Mouse (Mus musculus) liver, embryonic 11.5 days (tissue): ENCODE measurements around the gene Cyp4f40. TPM values are rescaled to one million over a fixed set of nuclear protein-coding genes. Genes with fewer than 3 reads are reported as not detected.

Experiments
- polyA plus RNA-seq: library from polyadenylated mRNA; unstranded; fragments of >200 nt; fragmentation: Nextera tagmentation; extraction: Ambion mirVana; gene quantifications from 2 replicates; pipeline ENCODE4 v1.2.1, GENCODE M21; 2014

Cyp4f40 gene
- polyA plus RNA-seq, 1 experiment from 2014 or later = not detected

Other genes with a start within 250 kb of the Cyp4f40 start
- gene Pglyrp2, start 234.7 kb upstream of the Cyp4f40 start, polyA plus RNA-seq = 1.8 and 2.2 TPM in 2 replicates
- gene Cyp4f39, start 206.2 kb upstream of the Cyp4f40 start, polyA plus RNA-seq = 0.15 and 0.27 TPM in 2 replicates
- 1.5 and 2.2 TPM in 2 replicates for gene Cyp4f17, start 152.8 kb upstream of the Cyp4f40 start, polyA plus RNA-seq
- 5.8 and 6.1 TPM in 2 replicates for gene Cyp4f16, start 122.3 kb upstream of the Cyp4f40 start, polyA plus RNA-seq
- not detected in 2 replicates for gene Cyp4f37, start 37.6 kb upstream of the Cyp4f40 start, polyA plus RNA-seq
- gene Cyp4f15, start 26.7 kb downstream of the Cyp4f40 start, polyA plus RNA-seq = 3.2 and 4.2 TPM in 2 replicates
- 24.7 and 25.3 TPM in 2 replicates for gene Zfp871, start 129.4 kb downstream of the Cyp4f40 start, polyA plus RNA-seq
- 1.3 and 1.6 TPM in 2 replicates for gene Zfp811, start 151.0 kb downstream of the Cyp4f40 start, polyA plus RNA-seq
- gene Zfp799, start 171.4 kb downstream of the Cyp4f40 start, polyA plus RNA-seq = 6.0 and 6.7 TPM in 2 replicates
- gene Zfp870, start 232.7 kb downstream of the Cyp4f40 start, polyA plus RNA-seq = 2.6 and 4.8 TPM in 2 replicates